Mouse (Mus musculus) heart, postnatal 0 days (tissue): ENCODE data around the gene Gtf2i.

Source experiments
- CTCF ChIP-seq: IDR thresholded peaks from 2 replicates; pipeline ENCODE4 v1.5.1; 2016; ENCODE audit warnings: antibody characterized with exemption, control low read depth, low read depth
- EP300 ChIP-seq: IDR thresholded peaks from 2 replicates; pipeline ENCODE4 v1.6.1; 2016; ENCODE audit warnings: antibody characterized with exemption, low read depth

GRCm38 (mm10) chr5:134229391-134229790 lies 85.2 kb downstream of the Gtf2i start, which contains the start of gene Ncf1:
- TF ChIP-seq CTCF (no peak), EP300 (no peak)
